Mouse (Mus musculus) thymus, adult 2 months (tissue): Measurements from ENCODE around the gene Creld2.
"Not testable (repeated sequence)": the region's sequence is repeated elsewhere in the genome, so short reads cannot be mapped to it uniquely, and the experiment has no call there.

Experiments used
- CTCF ChIP-seq: fragments of 200-500 bp; IDR thresholded peaks from 2 replicates; pipeline ENCODE4 v1.5.1; 2012; ENCODE audit warnings: mild to moderate bottlenecking, control low read depth, low read length, moderate library complexity, borderline replicate concordance; ENCODE audit not compliant: control insufficient read depth, poor library complexity, insufficient read depth; ENCODE audit errors: extremely low read depth
- POLR2A ChIP-seq: fragments of 200-500 bp; IDR thresholded peaks from 2 replicates; pipeline ENCODE4 v1.6.1; 2012; ENCODE audit warnings: mild to moderate bottlenecking, low read length, control low read depth, moderate library complexity; ENCODE audit not compliant: control insufficient read depth, poor library complexity, insufficient read depth; ENCODE audit errors: extremely low read depth

GRCm38 (mm10) chr15:88794729-88795128 lies 24.7 kb upstream of the Creld2 start:
- not testable (repeated sequence) for TF ChIP-seq CTCF, POLR2A
